Mouse (Mus musculus) liver, adult 2 months (tissue): Measurements from ENCODE around the gene 2300009A05Rik. TPM values are rescaled to one million over a fixed set of nuclear protein-coding genes. Genes with fewer than 3 reads are reported as not detected.

Experiments
- DNase-seq: peaks from one replicate; pipeline ENCODE4 v3.0.0-alpha.2; 2011; ENCODE audit warnings: low read depth, low spot score; ENCODE audit errors: extremely low read depth
- H3K27ac ChIP-seq: fragments of 200-500 bp; replicated peaks from 2 replicates; pipeline ENCODE4 v1.5.1; 2012; ENCODE audit warnings: low read depth, mild to moderate bottlenecking, control low read depth, inconsistent platforms, low read length; ENCODE audit not compliant: insufficient read depth
- H3K27me3 ChIP-seq: fragments of 200-500 bp; 2 replicates; pipeline ENCODE4 v1.6.1; 2012; ENCODE audit warnings: mild to moderate bottlenecking, moderate library complexity, low read length, inconsistent platforms; ENCODE audit not compliant: control insufficient read depth, insufficient read depth
- H3K36me3 ChIP-seq: fragments of 200-500 bp; 2 replicates; pipeline ENCODE4 v1.6.1; 2012; ENCODE audit warnings: low read length, inconsistent platforms; ENCODE audit not compliant: control insufficient read depth, insufficient read depth
- H3K4me1 ChIP-seq: fragments of 200-500 bp; 2 replicates; pipeline ENCODE4 v1.6.1; 2011; ENCODE audit warnings: low read length; ENCODE audit not compliant: control insufficient read depth, insufficient read depth
- H3K4me3 ChIP-seq: fragments of 200-500 bp; 2 replicates; pipeline ENCODE4 v1.5.1; 2011; ENCODE audit warnings: low read depth, mild to moderate bottlenecking, control low read depth, low read length, moderate library complexity; ENCODE audit not compliant: insufficient read depth
- H3K79me2 ChIP-seq: fragments of 200-500 bp; 2 replicates; pipeline ENCODE4 v1.6.1; 2012; ENCODE audit warnings: inconsistent platforms, mild to moderate bottlenecking, low read length, moderate library complexity; ENCODE audit not compliant: control insufficient read depth, insufficient read depth
- H3K9ac ChIP-seq: fragments of 200-500 bp; 2 replicates; pipeline ENCODE4 v1.6.1; 2012; ENCODE audit warnings: low read depth, mild to moderate bottlenecking, control low read depth, inconsistent platforms, low read length
- CTCF ChIP-seq: fragments of 200-500 bp; IDR thresholded peaks from 2 replicates; pipeline ENCODE4 v1.5.1; 2011; ENCODE audit warnings: low read depth, low read length, control low read depth
- POLR2A ChIP-seq: fragments of 200-500 bp; IDR thresholded peaks from 2 replicates; pipeline ENCODE4 v1.6.1; 2011; ENCODE audit warnings: low read length, control low read depth; ENCODE audit not compliant: insufficient read depth; ENCODE audit errors: extremely low read depth
- whole genome bisulfite sequencing: fragments of 180-500 bp; shearing (Covaris S2); methylation state at CpG from one replicate; pipeline ENCODE4 v1.1.7; 2018; 5-methylcytosine and 5-hydroxymethylcytosine counted together
- polyA plus RNA-seq: library from polyadenylated mRNA; depleted of rRNA; stranded (reverse); fragments of >200 nt; gene quantifications from 2 replicates; pipeline ENCODE4 v1.2.3, GENCODE M21; 2012
- total RNA-seq: library from RNA; depleted of rRNA; stranded (reverse); fragments of >200 nt; gene quantifications from 2 replicates; pipeline ENCODE4 v1.2.3, GENCODE M21; 2014

2300009A05Rik gene
- total and polyA plus RNA-seq, 2 experiments: 24.0 to 70.9 TPM

DNA sequence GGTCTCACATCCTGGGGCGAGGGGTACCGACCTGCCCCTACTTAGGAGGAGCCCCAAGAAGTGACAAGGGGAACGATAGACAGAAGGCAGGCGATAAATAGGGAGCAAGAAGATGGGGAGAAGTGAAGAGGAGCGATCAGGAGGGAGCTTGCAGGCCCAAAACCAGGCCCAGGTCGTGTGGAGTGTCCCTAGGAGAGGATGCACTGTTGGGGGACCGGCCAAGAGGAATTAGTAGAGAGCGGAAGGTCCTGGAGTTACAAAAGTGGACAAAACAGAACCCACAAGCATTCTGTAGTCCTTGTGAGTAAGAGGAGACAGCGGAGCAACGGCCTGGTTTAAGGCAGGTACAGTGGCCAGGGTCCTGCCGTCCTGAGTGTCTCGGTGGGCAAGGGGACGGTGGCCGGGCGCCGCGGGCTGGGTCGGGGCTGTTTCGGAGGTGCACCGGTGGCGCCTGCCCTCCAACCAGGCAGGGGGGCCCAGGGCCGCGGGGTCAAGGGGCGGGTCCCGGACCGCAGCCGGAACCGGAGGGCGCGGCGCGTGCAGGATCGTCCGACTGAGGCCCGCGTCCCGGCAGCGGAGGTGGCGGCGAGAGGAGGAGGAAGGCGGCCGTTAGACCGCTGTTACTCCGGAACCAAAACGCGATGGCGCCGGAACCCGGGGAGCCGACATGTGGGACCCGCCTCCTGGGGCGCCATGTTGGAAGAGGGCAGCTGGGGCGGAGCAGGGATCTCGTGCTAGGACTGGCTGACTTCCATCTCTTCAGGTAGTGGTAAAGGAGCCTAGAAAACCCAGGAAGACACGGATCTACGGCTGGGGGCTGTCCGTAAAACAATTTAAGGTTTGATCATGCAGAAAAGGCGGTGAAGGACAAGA is 21.5 kb downstream of the 2300009A05Rik start, which contains the start of gene Map2k5:
Gene Map2k5 (minus strand): TSS at position 633 of the 873 bp plus-strand sequence.
- WGBS: 1% methylated on average over 58 of the region's 58 CpGs
- Histone ChIP-seq H3K4me1 (peaks cover 16% of the 10 kb centered on the region), H3K4me3 (peak within 1 kb of the TSS; percentile 81), H3K79me2 (peaks cover 3% of the 10 kb centered on the region; the same call in 1 of the 2 replicates), H3K27ac (peak within 1 kb of the TSS; percentile 78), H3K9ac (peak within 1 kb of the TSS; percentile 93), H3K36me3 (peaks cover 2% of the 10 kb centered on the region; the same call in 1 of the 2 replicates), H3K27me3 (no peaks in the 10 kb centered on the region)
- DNase-seq: peak; percentile 85
- TF ChIP-seq POLR2A (peak; percentile 46; the same call in 1 of the 2 replicates), CTCF (no peak)

DNA sequence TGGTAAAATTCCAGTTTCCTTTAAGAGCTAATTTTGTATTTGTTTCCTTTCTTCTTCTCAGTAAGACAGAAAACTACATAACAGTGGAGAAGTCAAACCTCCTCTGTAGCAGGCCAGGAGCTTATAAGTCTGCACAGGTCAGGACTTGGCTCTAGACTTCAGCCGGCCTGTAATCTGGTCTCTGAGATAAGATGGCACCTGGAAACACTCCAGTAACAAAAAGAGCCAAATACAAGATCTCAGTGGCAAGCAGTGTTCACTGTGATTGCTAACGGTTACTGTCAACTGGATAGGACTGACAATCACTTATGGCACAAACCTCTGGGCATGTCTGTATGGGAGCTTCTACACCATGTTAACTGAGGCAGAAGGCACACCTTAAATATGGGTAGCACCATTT is 25.7 kb downstream of the 2300009A05Rik start:
- no peak for TF ChIP-seq POLR2A
- no peak for TF ChIP-seq CTCF
- 9% methylated on average over 2 of the region's 2 CpGs for WGBS
- H3K4me1 ChIP-seq: peaks cover 14% of the 10 kb centered on the region
- H3K9ac ChIP-seq: no peak overlapping the region
- H3K27ac ChIP-seq: no peak overlapping the region
- H3K4me3 ChIP-seq: no peak overlapping the region
- peaks cover 13% of the 10 kb centered on the region; the same call in 1 of the 2 replicates for H3K79me2 ChIP-seq
- DNase-seq: peak; percentile 86
- H3K27me3 ChIP-seq: no peaks in the 10 kb centered on the region
- peaks cover 8% of the 10 kb centered on the region; the same call in 1 of the 2 replicates for H3K36me3 ChIP-seq

DNA sequence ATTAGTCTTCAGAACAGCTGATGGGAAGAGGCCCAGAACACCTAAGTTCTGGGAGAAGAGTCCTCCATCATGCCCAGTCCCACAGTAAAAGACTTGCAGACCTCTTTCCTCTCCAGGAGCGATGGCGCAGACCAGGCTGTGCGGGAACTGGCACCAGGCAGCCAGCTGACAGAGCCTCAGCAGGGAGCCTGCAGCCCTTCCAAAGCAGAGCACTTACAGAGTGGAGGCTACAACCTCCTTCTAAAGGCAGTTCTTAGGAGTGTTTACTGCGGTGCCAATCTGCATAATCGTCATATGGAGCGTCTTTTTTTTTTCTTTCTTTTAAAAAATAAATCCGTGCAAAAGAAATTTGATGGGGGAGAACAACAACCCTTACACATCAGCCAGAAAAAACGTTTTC is 26.5 kb downstream of the 2300009A05Rik start:
- no peaks in the 10 kb centered on the region for H3K27me3 ChIP-seq
- no peak overlapping the region for H3K27ac ChIP-seq
- H3K79me2 ChIP-seq: peaks cover 13% of the 10 kb centered on the region; the same call in 1 of the 2 replicates
- H3K9ac ChIP-seq: no peak overlapping the region
- 91% methylated on average over 8 of the region's 8 CpGs for WGBS
- DNase-seq: no peak
- no peak overlapping the region for H3K4me3 ChIP-seq
- H3K36me3 ChIP-seq: peaks cover 8% of the 10 kb centered on the region; the same call in 1 of the 2 replicates
- H3K4me1 ChIP-seq: peaks cover 13% of the 10 kb centered on the region
- TF ChIP-seq CTCF (no peak), POLR2A (no peak)

DNA sequence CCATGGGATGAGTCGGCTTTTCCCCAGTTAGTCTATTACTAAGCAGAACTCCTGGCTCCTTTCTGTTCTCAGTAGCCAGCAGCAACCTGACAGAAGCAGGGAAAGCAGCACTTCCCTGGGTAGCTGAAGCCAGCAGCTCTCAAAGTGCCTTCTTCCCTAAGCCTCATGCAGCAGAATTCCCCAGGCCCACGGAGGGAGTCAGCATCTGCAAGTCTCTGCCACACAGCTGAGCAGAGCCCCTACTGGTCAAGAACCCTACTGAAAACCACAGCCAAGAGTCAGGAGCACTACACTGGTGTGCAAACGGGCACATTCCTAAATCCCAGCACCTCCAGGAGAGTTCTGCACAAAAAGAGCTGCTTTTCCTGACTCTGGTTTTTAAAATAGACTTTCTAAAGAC is 38.6 kb downstream of the 2300009A05Rik start:
- Histone ChIP-seq H3K36me3 (peaks cover 14% of the 10 kb centered on the region), H3K27ac (no peak overlapping the region), H3K4me3 (no peak overlapping the region), H3K4me1 (peaks cover 5% of the 10 kb centered on the region; the same call in 1 of the 2 replicates), H3K27me3 (no peaks in the 10 kb centered on the region), H3K79me2 (peaks cover 8% of the 10 kb centered on the region; the same call in 1 of the 2 replicates), H3K9ac (no peak overlapping the region)
- TF ChIP-seq CTCF: 0 out of 2 replicates have a peak, but pooled peaks have one; percentile 3
- no peak for TF ChIP-seq POLR2A
- 75% methylated on average over 3 of the region's 3 CpGs for WGBS
- no peak for DNase-seq

DNA sequence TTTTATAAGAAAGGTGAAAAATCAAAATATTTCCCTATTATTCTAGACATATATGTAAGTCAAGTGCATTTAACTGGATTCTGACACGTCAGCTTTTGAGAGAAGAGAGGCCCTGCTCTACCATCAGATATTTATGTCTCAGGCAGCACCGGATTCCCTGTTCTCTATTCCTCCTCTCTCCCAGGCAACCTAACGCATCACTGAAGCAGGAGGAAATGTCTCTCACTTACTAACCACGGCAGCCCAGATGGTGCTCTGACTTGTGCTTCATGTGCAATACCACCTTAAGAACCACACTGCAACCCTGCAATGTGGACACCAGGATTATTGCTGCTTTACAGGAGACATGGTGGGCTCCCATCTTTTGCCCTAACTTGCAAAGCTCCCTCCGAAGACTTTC is 40.0 kb downstream of the 2300009A05Rik start:
- Histone ChIP-seq H3K9ac (no peak overlapping the region), H3K4me1 (peaks cover 5% of the 10 kb centered on the region; the same call in 1 of the 2 replicates), H3K79me2 (peaks cover 8% of the 10 kb centered on the region; the same call in 1 of the 2 replicates), H3K27ac (no peak overlapping the region), H3K36me3 (peaks cover 12% of the 10 kb centered on the region), H3K27me3 (no peaks in the 10 kb centered on the region), H3K4me3 (no peak overlapping the region)
- WGBS: 90% methylated on average over 5 of the region's 5 CpGs
- DNase-seq: no peak
- TF ChIP-seq CTCF (no peak), POLR2A (no peak)

DNA sequence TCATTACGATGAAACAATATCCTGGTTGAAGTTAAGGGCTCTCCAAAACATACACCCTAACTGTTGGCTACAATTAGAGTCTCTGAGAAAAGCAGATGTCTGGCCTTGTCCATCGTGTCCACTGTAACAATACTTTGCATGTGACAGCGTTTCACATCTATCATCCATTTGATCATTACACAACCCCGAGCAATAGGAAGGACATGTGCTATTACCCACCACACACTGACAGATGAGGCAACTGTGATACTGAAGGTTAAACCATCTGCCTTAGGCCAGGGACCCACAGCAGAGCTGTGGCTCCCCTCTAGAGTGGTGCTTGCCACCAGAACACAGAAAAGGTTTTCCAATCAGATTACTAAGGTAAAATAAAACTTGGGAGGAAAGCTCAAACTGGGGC is 42.3 kb downstream of the 2300009A05Rik start:
- TF ChIP-seq CTCF (no peak), POLR2A (no peak)
- H3K4me1 ChIP-seq: no peaks in the 10 kb centered on the region
- WGBS: 86% methylated on average over 4 of the region's 4 CpGs

More for the DNA sequence above, 42.3 kb downstream of the 2300009A05Rik start:
- Histone ChIP-seq H3K9ac (no peak overlapping the region), H3K27me3 (no peaks in the 10 kb centered on the region), H3K36me3 (peaks cover 12% of the 10 kb centered on the region), H3K79me2 (peaks cover 7% of the 10 kb centered on the region; the same call in 1 of the 2 replicates), H3K27ac (no peak overlapping the region), H3K4me3 (no peak overlapping the region)
- DNase-seq: no peak
